Mouse (Mus musculus): ENCODE measurements at regions not wholly inside any gene's neighbourhood (a gene's known extent, or its start where the extent isn't known, plus 50 kb on each side); places are given as distances from the start of the nearest gene placed in this dataset.
"Not testable (repeated sequence)": the region's sequence is repeated elsewhere in the genome, so short reads cannot be mapped to it uniquely, and the experiment has no call there.

DNA sequence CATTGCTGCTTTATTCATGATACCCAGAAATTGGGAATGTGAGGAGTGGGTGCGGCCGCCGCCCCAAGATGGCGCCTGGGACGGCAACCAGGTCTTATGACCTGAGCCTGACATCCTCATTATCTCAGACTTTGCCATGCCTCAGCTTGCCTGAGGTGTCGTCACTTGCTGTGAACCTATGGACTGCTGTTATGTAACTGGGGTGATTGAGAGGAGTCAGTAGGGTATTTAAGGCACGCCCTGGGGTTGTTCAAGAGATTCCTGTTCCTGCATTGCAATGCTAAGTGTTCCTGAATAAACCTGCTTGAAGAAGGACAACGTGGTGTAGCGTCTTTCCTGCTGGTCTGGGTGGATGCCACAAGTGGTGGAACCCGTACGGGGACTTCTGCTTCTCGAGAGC is 211.4 kb upstream of the Pou3f2 start:
- Histone ChIP-seq H3K27me3 (no peaks in the 10 kb centered on the region), H3K4me2 (replicated peaks) (no peak overlapping the region), H3K27ac (no peak overlapping the region), H3K9me3 (peaks cover 6% of the 10 kb centered on the region; the same call in 1 of the 2 replicates), H3K9ac (no peak overlapping the region), H3K4me1 (no peaks in the 10 kb centered on the region), H3K36me3 (no peaks in the 10 kb centered on the region), H3K4me3 (no peak overlapping the region)
- no peak for ATAC-seq (ENCODE audit: low FRiP score, low read depth)
- WGBS = 90% methylated on average over 12 of the region's 12 CpGs

DNA sequence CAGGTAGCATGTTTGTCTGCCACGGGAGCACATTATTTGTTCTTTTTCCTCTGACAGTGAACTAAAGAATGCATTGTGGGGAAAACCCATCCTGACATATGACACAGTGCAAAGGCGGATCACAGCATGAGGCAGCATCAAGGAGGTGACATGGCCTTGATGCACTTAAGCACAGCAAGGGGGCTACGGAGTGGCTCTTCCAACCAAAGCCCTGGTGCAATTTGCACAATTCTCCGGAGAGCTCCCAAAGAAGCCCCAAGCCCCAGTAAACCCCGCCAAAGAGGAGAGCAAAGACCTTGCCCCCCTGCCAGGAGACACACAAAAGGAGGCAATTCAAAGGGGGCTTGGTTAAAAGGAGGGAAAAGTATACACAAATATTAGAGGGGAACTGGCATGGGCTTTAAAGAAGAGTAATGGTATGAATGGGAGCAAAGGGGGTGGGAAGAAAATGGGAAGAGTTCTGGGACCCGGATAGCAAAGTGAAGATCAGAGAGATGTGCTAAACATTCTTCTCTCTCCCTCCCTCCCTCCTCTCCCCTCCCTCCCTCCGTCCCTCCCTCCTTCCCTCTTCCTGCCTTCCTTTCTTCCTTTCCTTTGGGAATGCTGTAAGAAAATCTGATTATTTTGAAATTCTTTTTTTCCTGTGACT is 179.7 kb upstream of the Pou3f2 start:
- no peaks in the 10 kb centered on the region for H3K4me1 ChIP-seq
- H3K36me3 ChIP-seq = no peaks in the 10 kb centered on the region
- 7% methylated on average over 7 of the region's 7 CpGs for WGBS
- no peak overlapping the region for H3K9ac ChIP-seq
- H3K27me3 ChIP-seq = no peaks in the 10 kb centered on the region
- no peak for ATAC-seq (ENCODE audit: low FRiP score, low read depth)
- H3K4me3 ChIP-seq = no peak overlapping the region
- no peak overlapping the region for H3K27ac ChIP-seq
- no peaks in the 10 kb centered on the region for H3K9me3 ChIP-seq
- H3K4me2 ChIP-seq (replicated peaks) = no peak overlapping the region

DNA sequence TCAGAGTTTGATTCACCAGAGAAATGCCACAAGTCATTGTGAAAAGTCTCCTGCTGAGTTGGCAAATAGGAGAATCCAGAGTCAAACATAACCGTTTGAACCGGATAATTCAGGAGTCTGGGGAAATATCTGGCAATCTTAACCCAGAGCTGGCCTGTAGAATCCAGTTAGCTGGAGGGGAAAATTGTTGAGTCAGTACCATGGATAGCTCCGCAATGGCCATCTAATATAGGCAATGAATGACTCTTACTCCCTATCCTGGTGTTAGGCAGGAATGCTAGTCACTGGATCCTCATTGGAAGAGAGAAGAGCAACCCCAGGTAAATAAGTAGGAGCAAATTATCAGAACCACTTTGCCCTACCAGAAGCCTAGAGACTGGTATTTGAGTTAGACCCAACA is 157.4 kb upstream of the Pou3f2 start:
- no peak for ATAC-seq (ENCODE audit: low FRiP score, low read depth)
- WGBS = 55% methylated on average over 3 of the region's 3 CpGs
- H3K4me3 ChIP-seq = no peak overlapping the region

DNA sequence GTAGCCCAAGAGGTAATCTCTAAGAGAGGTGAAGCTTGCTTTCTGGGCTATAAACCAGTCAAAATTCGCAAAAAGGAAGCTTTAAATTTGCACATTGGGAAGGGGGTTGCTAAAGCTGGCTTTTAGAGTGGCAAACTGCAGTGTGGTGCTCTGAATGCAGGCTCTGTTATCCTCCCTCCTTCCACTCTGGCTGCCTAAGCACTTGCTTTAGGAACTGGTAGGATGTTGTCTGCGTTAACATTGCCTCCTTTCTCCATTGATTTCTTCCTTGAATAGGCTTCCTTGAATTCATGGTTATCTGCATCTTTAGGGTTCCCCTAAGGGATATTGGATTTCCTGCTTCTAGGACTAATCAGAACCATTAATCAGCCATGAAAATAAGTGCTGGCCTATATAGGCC is 120.8 kb upstream of the Pou3f2 start:
- ATAC-seq (ENCODE audit: low FRiP score, low read depth) = no peak
- Histone ChIP-seq H3K4me1 (no peaks in the 10 kb centered on the region), H3K36me3 (no peaks in the 10 kb centered on the region), H3K4me2 (replicated peaks) (no peak overlapping the region), H3K27me3 (no peaks in the 10 kb centered on the region), H3K9me3 (no peaks in the 10 kb centered on the region), H3K4me3 (no peak overlapping the region), H3K9ac (no peak overlapping the region), H3K27ac (no peak overlapping the region)
- 63% methylated on average over 2 of the region's 2 CpGs for WGBS

More for the DNA sequence above, 157.4 kb upstream of the Pou3f2 start:
- H3K27me3 ChIP-seq = no peaks in the 10 kb centered on the region
- no peaks in the 10 kb centered on the region for H3K36me3 ChIP-seq
- no peak overlapping the region for H3K4me2 ChIP-seq (replicated peaks)
- H3K9ac ChIP-seq = no peak overlapping the region
- no peak overlapping the region for H3K27ac ChIP-seq
- H3K4me1 ChIP-seq = no peaks in the 10 kb centered on the region
- H3K9me3 ChIP-seq = no peaks in the 10 kb centered on the region

DNA sequence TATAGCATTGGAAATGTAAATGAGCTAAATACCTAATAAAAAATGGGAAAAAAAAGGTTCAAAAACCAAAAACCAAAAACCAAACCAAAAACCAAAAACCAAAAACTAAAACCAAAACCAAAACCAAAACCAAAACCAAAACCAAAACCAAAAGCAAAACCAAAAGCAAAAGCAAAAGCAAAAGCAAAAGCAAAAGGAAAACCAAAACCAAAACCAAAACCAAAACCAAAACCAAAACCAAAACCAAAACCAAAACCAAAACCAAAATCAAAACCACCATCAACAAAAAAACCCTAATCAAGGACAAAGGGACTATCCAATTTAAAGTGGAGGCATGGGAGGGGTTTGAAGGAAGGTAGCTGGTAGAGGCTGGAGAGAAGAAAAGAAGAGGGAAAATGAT is 114.0 kb upstream of the Pou3f2 start:
- not testable (repeated sequence) for H3K9ac ChIP-seq; H3K27ac ChIP-seq; H3K9me3 ChIP-seq; H3K36me3 ChIP-seq; H3K27me3 ChIP-seq; H3K4me1 ChIP-seq; H3K4me3 ChIP-seq; ATAC-seq (ENCODE audit: low FRiP score, low read depth); H3K4me2 ChIP-seq (replicated peaks)

DNA sequence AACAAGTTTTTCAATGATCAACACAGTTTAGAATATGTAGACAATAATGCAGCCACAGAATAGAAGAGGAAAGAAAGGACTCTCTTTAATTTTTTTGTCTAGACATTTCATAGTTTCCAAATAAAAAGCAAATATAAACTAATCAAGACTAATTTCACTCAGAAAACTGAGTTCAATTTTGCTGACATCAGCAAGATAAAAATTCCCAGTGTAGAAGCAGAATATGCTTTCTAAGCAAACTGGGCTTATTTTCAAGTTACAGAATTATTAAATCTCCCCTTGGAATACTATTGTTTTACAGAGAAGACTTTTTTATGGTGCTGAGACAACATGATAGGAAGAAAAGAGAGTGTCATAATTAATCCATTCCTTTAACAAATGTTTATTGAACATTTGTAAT is 99.0 kb upstream of the Pou3f2 start:
- H3K4me3 ChIP-seq = no peak overlapping the region
- H3K4me2 ChIP-seq (replicated peaks) = no peak overlapping the region
- H3K36me3 ChIP-seq = no peaks in the 10 kb centered on the region
- no peaks in the 10 kb centered on the region for H3K4me1 ChIP-seq
- no peak overlapping the region for H3K27ac ChIP-seq
- no peaks in the 10 kb centered on the region for H3K27me3 ChIP-seq
- H3K9ac ChIP-seq = no peak overlapping the region
- no peak for ATAC-seq (ENCODE audit: low FRiP score, low read depth)
- H3K9me3 ChIP-seq = no peaks in the 10 kb centered on the region

DNA sequence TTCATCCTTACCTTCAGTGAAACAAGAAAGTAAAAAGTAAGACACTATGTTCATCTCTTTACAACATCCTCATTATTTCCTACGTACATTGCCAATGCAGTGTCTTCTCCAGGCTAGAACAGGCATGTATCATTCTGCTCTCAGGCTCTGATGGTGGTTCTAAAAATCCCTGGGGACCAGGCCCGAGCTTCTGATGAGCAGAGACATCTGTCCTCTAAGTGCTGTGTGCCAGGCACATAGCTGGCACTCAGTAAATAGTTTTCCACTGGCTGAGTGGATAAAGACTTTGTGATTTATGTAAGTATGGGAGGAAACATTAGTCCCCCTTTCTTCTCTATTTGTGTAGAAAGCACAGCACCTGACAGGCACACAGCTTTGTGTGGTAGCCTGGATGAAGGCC is 77.8 kb upstream of the Pou3f2 start:
- no peak overlapping the region for H3K4me2 ChIP-seq (replicated peaks)
- no peak for ATAC-seq (ENCODE audit: low FRiP score, low read depth)
- H3K9me3 ChIP-seq = no peaks in the 10 kb centered on the region
- no peak overlapping the region for H3K4me3 ChIP-seq
- no peak overlapping the region for H3K9ac ChIP-seq
- H3K27me3 ChIP-seq = no peaks in the 10 kb centered on the region
- H3K27ac ChIP-seq = no peak overlapping the region
- WGBS = 68% methylated on average over 2 of the region's 2 CpGs
- peaks cover 16% of the 10 kb centered on the region for H3K4me1 ChIP-seq
- no peaks in the 10 kb centered on the region for H3K36me3 ChIP-seq

DNA sequence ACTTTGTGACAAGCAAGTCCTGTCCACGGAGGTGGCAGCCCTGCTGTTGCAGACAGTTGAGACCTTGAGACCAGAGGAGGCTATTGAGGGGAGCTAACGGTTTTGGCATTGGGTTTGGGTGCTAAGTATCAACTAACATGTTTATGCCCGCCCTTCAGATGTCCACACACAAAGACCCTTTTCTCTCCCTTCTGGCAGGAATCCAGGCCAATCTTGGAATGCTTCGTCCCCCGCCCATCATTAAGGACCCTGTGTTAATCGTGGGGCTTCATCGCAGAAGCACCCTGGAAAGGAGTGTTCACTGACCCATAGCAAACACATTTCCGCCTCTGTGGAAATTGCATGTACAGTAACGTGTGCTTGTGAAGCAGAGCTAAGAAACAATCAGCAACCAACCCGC is 76.4 kb upstream of the Pou3f2 start:
- no peaks in the 10 kb centered on the region for H3K9me3 ChIP-seq
- H3K27ac ChIP-seq = no peak overlapping the region; the same call in 1 of the 2 replicates
- ATAC-seq (ENCODE audit: low FRiP score, low read depth) = 0 out of 2 replicates have a peak, but pooled peaks have one; percentile 8
- H3K4me3 ChIP-seq = no peak overlapping the region
- H3K4me2 ChIP-seq (replicated peaks) = 0 out of 2 replicates have a peak overlapping the region, but pooled peaks have one; percentile 3
- H3K4me1 ChIP-seq = peaks cover 16% of the 10 kb centered on the region
- no peaks in the 10 kb centered on the region for H3K36me3 ChIP-seq
- 54% methylated on average over 10 of the region's 10 CpGs for WGBS
- H3K9ac ChIP-seq = no peak overlapping the region
- no peaks in the 10 kb centered on the region for H3K27me3 ChIP-seq

Data from limb, embryonic 13.5 days (tissue).